Mouse (Mus musculus) granulocyte monocyte progenitor cell, adult 5-6 weeks (primary cell): ENCODE data around the gene Cfi. TPM values are rescaled to one million over a fixed set of nuclear protein-coding genes. Genes with fewer than 3 reads are reported as not detected.

ENCODE experiments used
- ATAC-seq: replicated peaks from 2 replicates; pipeline ENCODE4 v1.8.0; 2016; ENCODE audit warnings: mild to moderate bottlenecking, moderate TSS enrichment, inconsistent platforms; ENCODE audit not compliant: poor library complexity, severe bottlenecking
- total RNA-seq, 2 experiments: library from RNA; stranded (forward) in 1 of 2; stranded (reverse) in 1 of 2; fragments of 200-712, 200-1000 nt in 1 of 2; fragments of >200 nt in 1 of 2; fragmentation: Nextera tagmentation in 1 of 2; gene quantifications; 2 replicates each; pipeline ENCODE4 v1.2.3; 2014 to 2017

Cfi gene
- not detected in 2 replicates for total RNA-seq (2014; fragmentation: Nextera tagmentation)
- total RNA-seq (2017) = not detected in 2 replicates

DNA sequence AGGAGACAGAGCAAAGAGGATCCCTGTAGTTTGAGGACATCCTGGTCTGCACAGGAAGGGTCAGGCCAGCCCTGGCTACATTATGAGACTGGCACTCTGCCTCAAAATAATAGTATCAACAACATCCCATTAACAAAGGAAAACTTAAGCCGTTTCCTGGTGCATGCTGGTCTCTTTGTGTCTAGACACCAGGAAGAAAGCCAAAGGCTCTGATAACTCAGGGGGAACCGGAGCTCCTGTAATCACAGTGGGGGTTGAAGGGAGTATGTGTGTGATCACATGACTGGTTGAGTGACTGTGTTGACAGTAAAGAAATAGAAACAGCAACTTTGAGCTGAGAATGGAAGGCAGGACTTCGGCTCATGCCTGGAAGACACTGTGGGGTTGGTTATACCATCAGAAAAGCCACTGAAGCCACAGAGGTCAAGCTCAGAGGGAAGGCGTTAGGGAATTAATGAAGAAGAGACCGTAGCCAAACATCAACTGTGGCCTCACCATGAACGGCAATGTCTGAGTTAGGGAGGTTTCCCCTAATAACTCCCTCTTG, at the start of gene Cfi:
TSS of gene Cfi (plus strand) at position 497 of the 547 bp plus-strand sequence.
- ATAC-seq = no peak

DNA sequence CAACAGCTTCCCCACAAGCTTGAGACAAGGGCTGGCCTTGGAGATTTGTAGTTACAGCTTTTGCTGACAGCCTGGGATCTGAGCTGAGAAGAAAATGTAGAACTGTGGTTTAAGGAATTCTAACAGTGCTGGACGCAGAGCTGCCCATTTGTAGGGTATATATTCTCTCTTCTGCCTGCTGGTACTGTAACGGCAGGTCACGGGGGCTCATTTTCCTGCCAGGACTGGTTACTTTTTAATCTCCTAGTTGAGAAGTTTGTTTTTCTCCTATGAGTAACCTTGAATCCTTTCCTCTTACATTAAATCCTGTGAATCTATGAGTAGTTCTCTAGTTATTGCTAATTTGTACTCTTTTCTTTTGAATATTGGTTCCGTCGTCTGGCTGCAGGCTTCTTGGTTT, 41.9 kb upstream of the Cfi start:
- no peak for ATAC-seq

DNA sequence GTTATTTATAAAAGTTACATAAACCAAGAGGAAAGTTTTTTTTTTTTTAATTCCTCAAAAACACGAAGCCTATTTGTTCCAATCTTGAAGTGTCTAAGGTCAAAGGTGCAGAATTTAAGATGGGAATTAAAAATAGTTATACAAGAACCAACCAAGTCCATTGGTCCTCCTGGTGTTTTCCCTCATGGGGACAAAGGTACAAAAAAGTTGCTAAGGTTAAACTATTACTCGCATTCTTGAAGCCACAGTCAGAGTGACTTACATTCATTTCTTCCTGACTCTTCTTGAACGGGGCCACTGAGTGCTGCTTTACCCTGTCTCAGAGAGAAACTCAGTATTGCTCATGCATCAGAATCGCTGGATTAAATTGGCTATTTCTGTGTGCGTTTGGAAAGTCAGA, 38.3 kb upstream of the Cfi start:
- ATAC-seq = no peak

DNA sequence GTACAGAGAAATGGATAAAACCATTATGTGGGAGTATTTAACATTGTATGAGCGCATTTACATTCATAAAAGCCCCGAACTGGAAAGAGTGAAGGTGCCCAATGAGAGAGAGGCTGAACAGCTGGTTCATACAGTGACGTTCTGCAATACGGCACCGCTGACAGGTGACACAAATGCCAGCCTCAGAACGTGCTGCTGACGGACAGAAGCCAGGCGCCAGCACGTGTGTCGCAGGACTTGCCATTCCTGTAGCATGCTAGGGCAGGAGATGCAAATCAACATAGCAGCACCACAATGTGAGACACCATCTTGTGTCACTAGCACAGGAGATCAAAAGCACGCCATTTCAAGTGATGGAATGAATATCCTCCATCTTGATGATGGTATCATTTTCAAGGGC, 37.1 kb upstream of the Cfi start:
- no peak for ATAC-seq

DNA sequence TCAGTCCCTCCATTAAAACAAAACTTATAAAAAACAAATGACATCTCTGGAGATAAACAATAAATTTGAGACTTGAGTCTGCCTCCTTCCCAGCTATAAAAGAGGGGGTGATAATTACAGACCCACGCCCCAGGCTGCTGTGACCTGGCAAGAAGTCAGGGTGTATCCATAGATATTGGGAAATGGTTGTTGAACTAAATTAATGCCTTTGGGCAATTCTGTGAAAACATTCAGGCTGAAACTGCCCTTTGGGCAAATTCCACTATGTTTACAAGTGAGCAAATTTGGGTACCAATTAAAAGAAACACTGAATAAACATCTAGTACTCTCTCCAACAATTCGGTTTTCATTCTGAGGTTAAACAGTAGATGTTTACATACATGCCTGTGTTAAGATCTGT, 36.7 kb upstream of the Cfi start:
- ATAC-seq = no peak

DNA sequence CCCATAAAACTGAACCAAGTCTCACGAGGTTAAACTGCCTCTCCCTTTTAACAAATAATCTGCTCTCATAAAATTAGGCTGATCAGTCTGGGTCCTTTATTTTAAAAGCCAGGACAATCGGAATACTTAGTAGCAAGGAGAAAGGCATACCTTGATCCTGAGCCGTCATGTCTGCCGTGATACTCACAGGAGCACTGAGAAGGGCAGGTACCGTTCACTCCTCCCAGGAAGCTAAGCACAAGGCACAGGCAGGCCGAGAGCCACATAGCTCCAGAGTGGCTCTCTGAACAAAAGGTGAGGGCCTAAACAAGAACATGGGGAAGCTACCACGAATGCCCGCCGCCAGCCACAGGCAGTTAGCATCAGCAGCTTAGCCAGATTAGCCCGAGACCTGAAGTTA, 31.9 kb upstream of the Cfi start, which contains the start of gene Lrit3:
TSS of gene Lrit3 (minus strand) at position 266 of the 400 bp plus-strand sequence.
- ATAC-seq = no peak

DNA sequence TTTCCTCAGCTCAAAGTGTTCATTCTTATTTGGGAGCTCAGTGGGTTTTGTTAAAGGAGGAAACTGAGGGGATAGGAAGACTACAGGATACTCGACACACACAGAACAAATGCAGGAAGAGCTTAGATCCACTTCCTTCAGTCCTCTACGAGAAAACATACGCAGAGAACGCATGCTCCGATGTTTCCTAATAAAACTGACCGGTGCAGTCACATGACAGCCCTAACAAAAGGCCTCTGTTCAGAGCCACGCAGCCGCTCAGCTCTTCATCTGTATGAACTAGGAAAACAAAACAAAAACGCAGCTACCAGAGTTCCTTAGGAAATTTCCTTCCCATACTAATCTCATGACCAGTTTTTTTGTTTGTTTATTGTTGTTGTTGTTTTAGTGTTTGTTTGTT, 14.8 kb upstream of the Cfi start:
- no peak for ATAC-seq

DNA sequence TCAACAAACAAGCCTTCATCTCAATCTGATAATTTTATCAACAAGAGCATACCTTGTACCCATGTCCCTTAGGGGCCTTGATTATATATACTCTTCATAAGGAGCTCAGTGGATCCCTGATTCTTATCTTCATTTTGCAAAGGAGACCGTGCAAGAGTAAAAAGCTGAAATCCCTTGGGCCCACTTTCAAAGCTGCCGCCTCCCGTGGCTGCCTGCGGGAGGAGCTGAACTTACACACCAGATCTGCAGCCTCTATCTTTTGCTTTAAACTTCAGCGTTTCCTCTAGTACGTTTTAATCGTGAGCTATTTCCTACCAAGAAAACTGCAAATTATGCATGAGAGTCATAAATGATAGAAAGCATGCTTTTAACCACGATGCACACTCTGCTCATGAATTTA, 13.9 kb upstream of the Cfi start:
- no peak for ATAC-seq

DNA sequence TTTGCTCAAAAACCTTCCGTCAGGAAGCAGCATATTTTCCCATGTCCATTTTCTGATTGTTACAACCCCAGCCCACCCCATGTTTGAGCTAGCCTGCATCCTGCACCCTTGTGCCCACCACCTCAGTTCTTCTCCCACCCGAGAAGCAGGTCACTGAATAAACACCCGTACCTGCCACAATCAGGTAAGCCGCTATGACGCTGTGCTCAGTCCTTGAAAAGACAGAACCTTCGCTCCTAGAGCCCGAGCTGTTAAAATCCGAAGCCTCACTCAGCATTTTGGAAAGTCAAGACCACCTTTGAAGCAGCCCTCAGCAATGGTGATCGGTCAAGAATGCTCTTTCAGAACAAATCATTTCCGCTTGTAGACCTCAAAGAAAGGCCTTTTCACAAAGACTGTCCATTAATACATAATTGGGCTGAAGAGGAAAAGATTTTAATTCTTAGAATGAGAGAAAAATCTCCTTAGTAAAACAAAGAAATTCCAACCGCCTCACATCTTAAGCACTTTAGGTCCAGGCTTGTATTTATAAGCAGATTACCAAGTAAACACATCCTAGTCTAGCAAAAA, 13.4 kb upstream of the Cfi start, which contains the start of gene Rrh:
TSS of gene Rrh (minus strand) at position 382 of the 570 bp plus-strand sequence.
- ATAC-seq = no peak

DNA sequence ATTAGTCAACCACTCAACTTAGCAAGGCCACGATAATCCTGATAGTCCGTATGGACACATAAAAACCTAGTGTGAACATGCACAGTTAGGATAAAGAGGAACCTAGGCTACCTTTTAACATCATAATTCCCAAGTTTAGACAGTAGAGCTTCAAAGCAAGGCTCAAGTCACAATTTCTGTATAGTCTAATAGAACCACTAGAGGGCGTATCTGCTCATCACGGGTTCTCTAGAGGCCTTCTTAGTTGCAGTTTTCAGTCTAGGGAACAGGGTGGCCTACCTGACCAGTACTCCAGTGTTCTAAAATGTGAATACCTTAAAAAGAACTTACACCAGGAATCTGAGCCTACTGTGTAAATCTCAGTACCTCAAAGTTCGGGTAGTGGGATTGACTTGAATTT, 12.4 kb upstream of the Cfi start:
- ATAC-seq = peak; percentile 93

DNA sequence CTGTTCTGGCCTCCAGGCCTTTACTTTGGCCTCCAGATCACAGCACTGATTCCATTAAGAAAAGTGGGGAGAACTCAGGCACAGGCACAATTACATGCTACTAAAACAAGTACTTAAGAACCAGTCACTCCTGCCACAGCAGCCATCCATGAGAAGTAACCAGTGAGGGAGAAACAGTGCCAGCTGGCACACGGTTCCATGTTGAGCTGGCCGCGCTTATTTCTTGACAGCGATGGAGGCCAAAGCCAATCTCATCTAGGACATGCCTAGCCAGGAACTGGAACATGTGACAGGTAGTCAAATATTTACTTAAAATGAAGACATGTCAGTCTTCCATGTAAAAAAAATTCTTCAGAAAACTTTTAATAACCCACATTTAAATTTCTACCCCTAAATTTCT, 11.5 kb upstream of the Cfi start:
- no peak for ATAC-seq

DNA sequence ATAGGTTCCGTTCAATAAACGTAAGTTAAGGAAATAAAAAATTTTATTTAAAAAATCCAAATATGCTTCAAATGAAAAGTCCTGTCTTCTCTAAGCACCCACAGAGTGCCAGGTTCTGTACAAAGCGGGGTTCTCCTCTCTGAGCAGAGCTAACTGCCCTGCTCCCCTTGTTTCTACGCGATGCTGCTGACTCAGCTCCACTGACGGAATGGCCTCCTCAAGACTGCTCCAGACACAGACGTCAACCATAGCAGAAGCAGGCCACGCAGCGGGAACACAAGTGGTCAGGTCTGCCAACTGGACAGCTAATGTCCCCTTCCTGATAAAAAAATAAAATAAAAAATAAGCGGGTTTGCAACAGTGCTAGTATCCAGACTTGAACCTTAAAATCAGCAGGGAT, 10.8 kb upstream of the Cfi start:
- ATAC-seq = no peak

DNA sequence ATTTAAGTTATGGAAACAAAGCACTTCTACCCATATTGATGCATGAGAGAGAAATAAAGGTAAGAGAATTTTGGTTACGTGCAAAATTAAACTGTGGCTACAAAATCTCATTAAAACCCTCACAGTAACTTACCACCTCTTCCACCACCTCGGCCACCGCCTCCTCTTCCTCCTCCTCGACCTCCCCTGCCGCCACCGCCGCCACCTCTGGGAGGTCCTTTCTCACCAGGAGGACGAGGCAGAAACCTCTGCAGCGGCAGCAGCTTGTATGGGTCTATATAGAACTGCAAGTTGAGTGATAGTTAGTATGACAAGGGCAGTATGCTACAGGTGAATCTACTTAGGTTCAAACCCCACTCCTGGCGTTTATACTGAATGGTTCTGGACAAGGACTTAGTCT, 9.0 kb upstream of the Cfi start:
- ATAC-seq = no peak

DNA sequence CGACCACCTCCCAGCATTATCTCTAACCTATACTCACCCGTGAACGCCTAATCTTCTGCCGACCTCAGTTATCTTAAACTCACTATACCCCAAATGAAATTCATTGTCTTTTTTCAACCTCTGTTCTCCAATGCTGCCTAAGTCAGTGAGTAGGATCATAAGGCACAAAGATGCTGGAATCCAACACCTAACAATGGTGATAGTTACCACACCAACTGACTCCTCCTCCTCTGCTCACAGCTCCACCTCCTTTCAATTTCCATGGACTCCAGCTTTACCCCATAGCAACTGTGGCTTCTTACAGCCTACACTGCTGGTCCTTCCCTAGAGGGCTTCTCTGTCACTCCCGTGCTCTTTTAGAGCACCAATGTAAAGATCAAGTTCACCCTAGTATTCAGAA, 8.0 kb upstream of the Cfi start:
- no peak for ATAC-seq

DNA sequence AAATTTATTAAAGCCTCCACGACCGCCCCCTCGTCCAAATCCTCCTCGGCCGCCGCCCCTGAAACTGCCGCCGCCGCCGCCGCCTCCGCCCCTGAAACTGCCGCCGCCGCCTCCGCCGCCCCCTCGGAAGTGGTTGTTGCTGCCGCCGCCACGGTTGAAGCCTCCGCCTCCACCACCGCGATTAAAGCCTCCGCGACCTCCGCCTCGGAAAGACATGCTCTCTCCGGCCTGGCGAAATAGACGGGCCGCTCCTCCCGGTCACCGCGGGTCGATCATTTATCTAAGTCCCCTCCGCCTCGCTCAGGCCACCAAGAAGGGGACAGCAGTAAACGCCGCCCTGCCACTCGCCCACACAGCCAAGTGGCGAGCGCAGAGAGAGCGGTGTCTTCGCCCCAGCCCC, 5.1 kb upstream of the Cfi start:
- peak; percentile 40 for ATAC-seq

DNA sequence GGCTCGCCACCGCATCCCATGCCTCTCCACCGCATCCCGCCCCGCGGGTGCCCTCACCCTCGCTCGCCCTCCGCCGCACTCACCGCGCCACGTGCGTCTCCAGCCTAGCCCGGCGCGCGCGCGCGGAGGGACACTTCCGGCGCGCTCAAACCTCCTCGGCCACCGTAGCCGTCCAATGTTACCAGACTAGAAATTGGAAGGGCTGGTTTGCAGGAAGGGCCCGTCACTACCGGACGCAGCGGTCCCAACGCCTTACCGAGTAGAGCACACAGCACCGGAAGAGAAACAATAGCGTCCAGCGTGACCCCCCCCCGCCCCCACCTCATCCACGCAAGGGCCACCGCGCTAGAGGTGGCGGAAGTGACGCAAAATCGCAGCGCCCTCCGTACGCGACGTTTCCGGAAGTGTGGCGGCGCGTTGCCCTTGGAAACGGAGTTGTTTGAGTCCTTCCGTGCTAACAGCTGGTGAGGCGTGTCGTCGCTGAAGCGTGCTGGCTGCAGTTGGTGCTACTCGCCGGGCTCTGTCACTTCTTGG, 4.6 kb upstream of the Cfi start, which contains the start of gene Gar1:
TSS of gene Gar1 (minus strand) at position 362 of the 534 bp plus-strand sequence.
- peak; percentile 89 for ATAC-seq

DNA sequence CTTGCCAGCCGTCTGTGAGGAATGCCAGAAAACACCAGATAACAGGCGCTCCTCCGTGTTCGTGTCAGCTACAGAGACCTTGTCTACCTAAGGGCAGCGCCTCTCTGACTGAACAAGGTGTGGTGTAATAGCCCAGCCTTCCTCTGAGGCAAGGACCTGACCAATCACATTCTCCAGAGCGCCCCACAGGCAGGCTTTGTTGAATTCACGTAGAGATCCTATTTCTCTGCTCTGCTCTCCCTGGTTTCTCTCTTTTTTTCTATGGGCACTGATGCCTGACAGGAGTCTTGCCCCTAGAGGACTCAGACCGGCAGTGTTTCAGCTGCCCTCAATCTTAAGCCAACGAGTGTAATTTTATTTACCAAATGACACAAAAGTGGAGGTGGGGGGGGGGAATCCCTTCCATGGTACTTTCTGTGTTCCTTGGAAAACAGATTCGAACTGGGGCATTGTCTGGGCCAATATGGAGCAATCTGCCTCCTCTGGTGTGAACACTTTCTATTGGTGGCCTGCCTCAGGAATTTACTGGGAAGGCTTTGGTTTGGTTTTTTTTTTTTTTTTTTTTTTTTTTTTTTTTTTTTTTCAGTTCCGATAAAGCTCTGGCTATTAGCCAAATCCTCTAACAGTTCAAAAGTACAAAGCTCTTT, 490 bp downstream of the Cfi start:
- no peak for ATAC-seq

DNA sequence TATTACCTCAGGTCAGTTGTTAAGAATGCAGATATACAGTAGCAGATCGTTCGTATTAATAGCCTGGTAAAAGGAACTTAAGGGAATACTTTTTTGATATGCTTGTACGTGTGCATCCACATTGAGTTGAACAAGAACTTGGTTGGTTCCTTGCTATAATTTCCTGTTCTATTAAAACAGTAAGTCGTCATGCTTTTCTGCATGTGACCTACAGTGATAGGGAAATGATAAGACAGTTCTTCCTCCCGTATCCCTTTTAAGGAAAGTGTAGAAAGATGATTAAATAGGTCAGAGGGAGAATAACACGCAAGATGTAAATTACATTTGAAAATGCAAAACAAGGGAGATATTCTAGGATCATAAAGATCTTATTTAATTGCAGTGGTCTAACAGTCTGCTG, 1.3 kb downstream of the Cfi start:
- ATAC-seq = no peak

DNA sequence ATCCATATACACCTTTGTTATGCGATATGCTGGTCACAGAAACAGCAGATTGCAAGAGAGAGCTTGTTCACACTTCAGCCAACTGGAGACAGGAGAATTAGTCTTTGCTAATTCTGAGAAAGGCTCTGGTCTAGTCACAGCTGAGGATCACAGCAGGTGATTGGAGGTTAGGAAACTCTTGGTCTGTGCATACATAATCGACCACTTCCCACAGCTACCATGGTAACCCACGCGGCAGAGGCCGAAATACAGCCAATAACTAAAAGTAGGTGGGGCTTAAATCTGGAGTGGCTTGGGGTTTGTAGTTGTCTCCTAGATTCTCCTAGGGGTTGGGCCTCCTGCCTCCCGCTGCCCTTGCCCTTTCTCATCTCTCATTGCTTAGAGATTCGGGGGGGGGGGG, 2.3 kb downstream of the Cfi start:
- ATAC-seq = 0 out of 2 replicates have a peak, but pooled peaks have one; percentile 21

DNA sequence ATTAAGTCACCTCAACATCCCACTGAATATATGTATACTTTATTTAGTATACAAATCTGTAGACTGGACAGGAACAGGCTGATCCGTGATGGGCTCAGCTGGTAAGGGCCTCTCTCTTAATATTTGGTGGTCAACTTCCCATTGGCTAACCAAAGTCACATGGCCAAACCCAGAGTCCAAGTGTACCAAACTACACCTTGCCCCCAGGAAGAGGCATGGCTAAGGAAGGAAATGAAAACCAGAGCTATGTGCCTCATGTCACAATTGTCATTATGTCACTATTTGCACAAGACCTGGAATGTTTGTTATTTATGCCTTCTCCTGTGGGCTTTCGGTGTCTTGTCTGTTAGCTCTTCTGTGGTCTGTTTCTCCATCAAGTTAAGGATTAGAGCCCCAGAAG, 10.2 kb downstream of the Cfi start:
- ATAC-seq = peak; percentile 66

DNA sequence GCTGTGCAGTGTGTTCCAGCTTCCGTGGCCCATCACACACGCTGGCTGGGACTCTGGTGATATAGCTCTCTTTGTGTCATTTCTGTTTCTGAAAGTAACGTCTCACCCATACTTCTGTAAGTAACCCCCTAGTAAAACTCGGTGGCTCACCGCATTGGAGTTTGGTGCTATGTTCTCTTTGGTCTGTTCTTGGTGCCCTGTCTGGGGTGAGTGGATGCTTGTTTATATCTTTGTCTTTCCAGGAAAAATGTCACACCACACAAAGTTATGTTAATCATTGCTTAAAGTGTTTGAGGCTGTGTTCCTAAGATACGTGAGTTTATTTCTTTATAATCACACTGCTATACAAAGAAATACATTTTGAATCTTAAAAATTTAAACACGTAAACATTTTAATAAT, 11.2 kb downstream of the Cfi start:
- ATAC-seq = no peak

DNA sequence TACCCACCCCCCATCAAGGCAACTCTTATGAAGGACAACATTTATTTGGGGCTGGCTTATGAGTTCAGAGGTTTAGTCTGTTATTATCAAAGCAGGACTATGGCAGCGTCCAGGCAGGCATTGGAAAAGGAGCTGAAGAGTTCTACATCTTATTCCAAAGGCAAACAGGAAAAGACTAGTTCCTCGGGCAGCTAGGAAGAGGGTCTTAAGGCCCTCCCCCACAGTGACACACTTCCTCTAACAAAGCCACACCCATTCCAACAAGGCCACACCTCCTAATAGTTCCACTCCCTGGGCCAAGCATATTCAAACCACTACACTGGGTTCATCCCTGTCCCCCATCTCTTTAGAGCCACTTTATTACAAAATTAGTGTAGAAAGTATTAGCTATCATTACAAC, 26.9 kb downstream of the Cfi start:
- ATAC-seq = no peak
